Mouse (Mus musculus): ENCODE results near the gene Ccnd3. TPM values are rescaled to one million over a fixed set of nuclear protein-coding genes. Genes with fewer than 3 reads are reported as not detected.

Gene Ccnd3
- polyA plus RNA-seq, 1 experiment from 2014 or later: 428 TPM

DNA sequence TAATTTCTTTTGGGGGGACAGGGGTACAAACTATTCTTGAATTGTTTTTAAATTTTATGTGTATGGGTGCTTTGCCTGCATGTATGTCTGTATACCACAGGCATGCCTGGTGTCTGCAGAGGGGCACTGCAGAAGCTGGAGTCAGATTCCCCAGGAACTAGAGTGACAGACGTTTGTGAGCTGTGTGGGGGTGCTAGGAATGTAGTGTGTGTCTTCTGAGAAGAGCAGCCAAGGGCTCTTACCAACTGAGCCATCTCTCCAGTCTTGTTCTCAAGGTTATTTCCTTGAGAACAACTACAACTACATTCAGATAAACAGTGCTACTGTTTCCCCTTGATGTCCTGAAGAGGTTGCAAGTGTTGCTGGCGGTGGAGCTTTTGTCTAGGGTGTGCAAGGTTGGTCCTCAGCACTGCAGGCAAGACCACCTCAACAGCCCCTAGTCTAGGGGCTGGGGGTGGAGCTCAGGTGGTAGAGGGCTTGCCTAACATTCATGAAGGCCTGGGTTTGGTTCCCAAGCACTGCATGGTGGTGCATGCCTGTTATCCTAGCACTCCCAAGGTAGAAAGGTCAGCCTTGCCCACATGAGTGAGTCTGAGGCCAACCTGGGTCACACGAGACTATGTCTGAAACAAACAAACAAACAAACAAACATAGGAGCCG is 127.5 kb downstream of the Ccnd3 start:
- no peak overlapping the region for H3K9ac ChIP-seq (replicated peaks; ENCODE audit: low read depth, low read length)
- H3K4me2 ChIP-seq (replicated peaks; ENCODE audit: low read depth, low read length): no peak overlapping the region
- no peak for ATAC-seq (ENCODE audit: insufficient number of reproducible peaks, insufficient read depth, low FRiP score, low read depth)
- no peaks in the 10 kb centered on the region for H3K27me3 ChIP-seq (ENCODE audit: control insufficient read depth, insufficient read depth, low read length)
- no peaks in the 10 kb centered on the region for H3K9me3 ChIP-seq (ENCODE audit: control insufficient read depth, low read depth, low read length)
- 68% methylated on average over 4 of the region's 4 CpGs for WGBS
- H3K4me1 ChIP-seq (ENCODE audit: control insufficient read depth, insufficient read depth, low read length): peaks cover 23% of the 10 kb centered on the region
- H3K4me3 ChIP-seq (ENCODE audit: low read depth, low read length): no peak overlapping the region
- H3K36me3 ChIP-seq (ENCODE audit: control insufficient read depth, insufficient read depth, low read length): no peaks in the 10 kb centered on the region
- no peak overlapping the region for H3K27ac ChIP-seq (ENCODE audit: low read length)

- ATAC-seq (ENCODE audit: insufficient number of reproducible peaks, insufficient read depth, low FRiP score, low read depth): no peak
- H3K27me3 ChIP-seq (ENCODE audit: control insufficient read depth, insufficient read depth, low read length): no peaks in the 10 kb centered on the region
- H3K4me3 ChIP-seq (ENCODE audit: low read depth, low read length): no peak overlapping the region
- H3K4me2 ChIP-seq (replicated peaks; ENCODE audit: low read depth, low read length): no peak overlapping the region
- H3K9me3 ChIP-seq (ENCODE audit: control insufficient read depth, low read depth, low read length): no peaks in the 10 kb centered on the region
- WGBS: 71% methylated on average over 7 of the region's 7 CpGs
- H3K4me1 ChIP-seq (ENCODE audit: control insufficient read depth, insufficient read depth, low read length): peaks cover 18% of the 10 kb centered on the region; the same call in 1 of the 2 replicates
- H3K9ac ChIP-seq (replicated peaks; ENCODE audit: low read depth, low read length): no peak overlapping the region
- H3K27ac ChIP-seq (ENCODE audit: low read length): no peak overlapping the region
- H3K36me3 ChIP-seq (ENCODE audit: control insufficient read depth, insufficient read depth, low read length): no peaks in the 10 kb centered on the region
These were observed 129.3 kb downstream of the Ccnd3 start for GRCm38 (mm10) chr17:47633999-47634770.

GRCm38 (mm10) chr17:47642992-47643391 is 138.1 kb downstream of the Ccnd3 start:
- H3K27me3 ChIP-seq (ENCODE audit: control insufficient read depth, insufficient read depth, low read length): no peaks in the 10 kb centered on the region
- H3K9me3 ChIP-seq (ENCODE audit: control insufficient read depth, low read depth, low read length): no peaks in the 10 kb centered on the region
- H3K27ac ChIP-seq (ENCODE audit: low read length): no peak overlapping the region
- no peak overlapping the region for H3K4me3 ChIP-seq (ENCODE audit: low read depth, low read length)
- WGBS: 74% methylated on average over 2 of the region's 2 CpGs
- no peaks in the 10 kb centered on the region for H3K4me1 ChIP-seq (ENCODE audit: control insufficient read depth, insufficient read depth, low read length)
- no peak for ATAC-seq (ENCODE audit: insufficient number of reproducible peaks, insufficient read depth, low FRiP score, low read depth)
- H3K36me3 ChIP-seq (ENCODE audit: control insufficient read depth, insufficient read depth, low read length): no peaks in the 10 kb centered on the region
- no peak overlapping the region for H3K4me2 ChIP-seq (replicated peaks; ENCODE audit: low read depth, low read length)
- no peak overlapping the region for H3K9ac ChIP-seq (replicated peaks; ENCODE audit: low read depth, low read length)

DNA sequence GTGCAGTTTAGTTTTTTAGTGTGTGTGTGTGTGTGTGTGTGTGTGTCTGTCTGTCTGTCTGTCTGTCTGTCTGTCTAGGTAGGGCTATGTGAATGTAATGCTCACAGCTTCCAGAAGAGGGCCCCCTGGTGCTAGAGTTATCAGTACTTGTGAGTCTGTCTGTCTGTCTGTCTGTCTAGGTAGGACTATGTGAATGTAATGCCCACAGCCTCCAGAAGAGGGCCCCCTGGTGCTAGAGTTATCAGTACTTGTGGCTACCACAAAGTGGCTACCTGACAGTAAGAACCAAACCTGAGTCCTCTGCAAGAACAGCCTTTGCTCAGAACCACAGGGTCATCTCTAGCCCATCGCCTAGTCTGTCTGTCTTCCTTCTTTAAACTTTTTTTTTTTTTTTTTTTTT is 141.8 kb downstream of the Ccnd3 start:
- ATAC-seq (ENCODE audit: insufficient number of reproducible peaks, insufficient read depth, low FRiP score, low read depth): no peak
- no peaks in the 10 kb centered on the region for H3K27me3 ChIP-seq (ENCODE audit: control insufficient read depth, insufficient read depth, low read length)
- no peaks in the 10 kb centered on the region for H3K36me3 ChIP-seq (ENCODE audit: control insufficient read depth, insufficient read depth, low read length)
- no peak overlapping the region for H3K9ac ChIP-seq (replicated peaks; ENCODE audit: low read depth, low read length)
- WGBS: 80% methylated on average over 1 of the region's 1 CpGs
- no peaks in the 10 kb centered on the region for H3K9me3 ChIP-seq (ENCODE audit: control insufficient read depth, low read depth, low read length)
- H3K4me2 ChIP-seq (replicated peaks; ENCODE audit: low read depth, low read length): no peak overlapping the region
- no peak overlapping the region for H3K27ac ChIP-seq (ENCODE audit: low read length)
- H3K4me1 ChIP-seq (ENCODE audit: control insufficient read depth, insufficient read depth, low read length): no peaks in the 10 kb centered on the region
- no peak overlapping the region for H3K4me3 ChIP-seq (ENCODE audit: low read depth, low read length)

DNA sequence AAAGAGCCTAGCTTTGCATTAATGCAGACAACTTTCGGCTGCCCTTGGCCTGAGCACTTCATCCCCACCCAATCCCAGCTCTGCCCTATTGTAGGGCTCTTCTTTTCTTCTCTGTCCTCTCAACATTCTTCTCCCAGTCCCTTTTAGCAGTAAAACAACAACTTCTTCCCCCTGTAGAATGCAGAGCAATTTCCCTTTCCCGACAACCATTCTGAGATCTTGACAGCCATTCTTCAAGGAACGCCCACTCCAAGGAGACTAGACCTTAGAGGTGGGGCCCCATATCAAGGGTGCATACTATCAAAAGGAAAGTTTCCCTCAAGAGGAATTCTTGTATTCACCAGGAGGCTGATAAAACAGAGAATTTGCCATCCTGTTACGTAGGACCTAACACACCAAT is 144.1 kb downstream of the Ccnd3 start:
- Histone ChIP-seq H3K27ac (ENCODE audit: low read length) (no peak overlapping the region), H3K9ac (replicated peaks; ENCODE audit: low read depth, low read length) (no peak overlapping the region), H3K27me3 (ENCODE audit: control insufficient read depth, insufficient read depth, low read length) (no peaks in the 10 kb centered on the region), H3K36me3 (ENCODE audit: control insufficient read depth, insufficient read depth, low read length) (no peaks in the 10 kb centered on the region), H3K4me3 (ENCODE audit: low read depth, low read length) (no peak overlapping the region), H3K9me3 (ENCODE audit: control insufficient read depth, low read depth, low read length) (no peaks in the 10 kb centered on the region), H3K4me1 (ENCODE audit: control insufficient read depth, insufficient read depth, low read length) (no peaks in the 10 kb centered on the region), H3K4me2 (replicated peaks; ENCODE audit: low read depth, low read length) (no peak overlapping the region)
- WGBS: 63% methylated on average over 4 of the region's 4 CpGs
- no peak for ATAC-seq (ENCODE audit: insufficient number of reproducible peaks, insufficient read depth, low FRiP score, low read depth)

Other genes starting within 250 kb of the Ccnd3 start
- gene Mrps10, start 136.2 kb upstream of the Ccnd3 start, polyA plus RNA-seq (2014; fragmentation: Nextera tagmentation; extraction: Ambion mirVana): 70.3 and 72.3 TPM in 2 replicates
- gene Guca1b, start 119.7 kb upstream of the Ccnd3 start, polyA plus RNA-seq (2014; fragmentation: Nextera tagmentation; extraction: Ambion mirVana): 0.25 and 0.31 TPM in 2 replicates
- 2.7 and 6.0 TPM in 2 replicates for gene Guca1a, start 104.5 kb upstream of the Ccnd3 start, polyA plus RNA-seq (2014; fragmentation: Nextera tagmentation; extraction: Ambion mirVana)
- gene AI661453, start 68.4 kb upstream of the Ccnd3 start, polyA plus RNA-seq (2014; fragmentation: Nextera tagmentation; extraction: Ambion mirVana): 4.7 and 4.8 TPM in 2 replicates
- gene 1700001C19Rik, start 67.7 kb upstream of the Ccnd3 start, polyA plus RNA-seq (2014; fragmentation: Nextera tagmentation; extraction: Ambion mirVana): 0.31 and 0.58 TPM in 2 replicates
- gene Taf8, start 2.8 kb upstream of the Ccnd3 start, polyA plus RNA-seq (2014; fragmentation: Nextera tagmentation; extraction: Ambion mirVana): 24.5 and 27.3 TPM in 2 replicates
- 22.1 and 22.3 TPM in 2 replicates for gene Bysl, start 106.4 kb downstream of the Ccnd3 start, polyA plus RNA-seq (2014; fragmentation: Nextera tagmentation; extraction: Ambion mirVana)
- gene Med20, start 106.5 kb downstream of the Ccnd3 start, polyA plus RNA-seq (2014; fragmentation: Nextera tagmentation; extraction: Ambion mirVana): 47.1 and 49.4 TPM in 2 replicates
- 1.5 and 2.8 TPM in 2 replicates for gene Gm20517, start 106.5 kb downstream of the Ccnd3 start, polyA plus RNA-seq (2014; fragmentation: Nextera tagmentation; extraction: Ambion mirVana)
- gene Usp49, start 125.6 kb downstream of the Ccnd3 start, polyA plus RNA-seq (2014; fragmentation: Nextera tagmentation; extraction: Ambion mirVana): 4.9 and 6.3 TPM in 2 replicates
- gene Tomm6, start 183.3 kb downstream of the Ccnd3 start, polyA plus RNA-seq (2014; fragmentation: Nextera tagmentation; extraction: Ambion mirVana): 416 and 439 TPM in 2 replicates
- 4.2 and 5.2 TPM in 2 replicates for gene Frs3, start 184.0 kb downstream of the Ccnd3 start, polyA plus RNA-seq (2014; fragmentation: Nextera tagmentation; extraction: Ambion mirVana)
- 0.98 and 1.2 TPM in 2 replicates for gene Gm21981, start 189.4 kb downstream of the Ccnd3 start, polyA plus RNA-seq (2014; fragmentation: Nextera tagmentation; extraction: Ambion mirVana)
- 2.0 and 2.1 TPM in 2 replicates for gene Prickle4, start 189.7 kb downstream of the Ccnd3 start, polyA plus RNA-seq (2014; fragmentation: Nextera tagmentation; extraction: Ambion mirVana)
- gene Pgc, start 221.8 kb downstream of the Ccnd3 start, polyA plus RNA-seq (2014; fragmentation: Nextera tagmentation; extraction: Ambion mirVana): 36.4 and 43.8 TPM in 2 replicates
- 5.1 and 6.0 TPM in 2 replicates for gene Tfeb, start 232.0 kb downstream of the Ccnd3 start, polyA plus RNA-seq (2014; fragmentation: Nextera tagmentation; extraction: Ambion mirVana)

Data from stomach, embryonic 14.5 days (tissue).